Mouse (Mus musculus) lung, postnatal 0 days (tissue): ENCODE data around the gene Rgs6.

Experiments used
- CTCF ChIP-seq: IDR thresholded peaks from 2 replicates; pipeline ENCODE4 v1.5.1; 2016; ENCODE audit warnings: antibody characterized with exemption, mild to moderate bottlenecking
- EP300 ChIP-seq: IDR thresholded peaks from 2 replicates; pipeline ENCODE4 v1.6.1; 2016; ENCODE audit warnings: antibody characterized with exemption, mild to moderate bottlenecking, control low read depth

- no peak for TF ChIP-seq CTCF
- TF ChIP-seq EP300: 0 out of 2 replicates have a peak, but pooled peaks have one; percentile 18
Measured at GRCm38 (mm10) chr12:82932706-82933461, 344.8 kb downstream of the Rgs6 start.
